ENCODE assay signal across 8 mouse cellular contexts in genomic region chr5:65491767-65492715, GRCm38 (mm10). TPM values are rescaled to one million over a fixed set of nuclear protein-coding genes. Genes with fewer than 3 reads are reported as not detected.
DNase-seq lines count a peak whose midpoint lies in the region; ATAC-seq and TF ChIP-seq lines count a peak whose summit lies in the region.

No protein-coding gene starts in this region.

- TF ChIP-seq CTCF in MEL (IDR thresholded peaks at IDR 0.05 in 2 of 3, conservative IDR thresholded peaks at IDR 0.05 in 1 of 3; ENCODE audit: control insufficient read depth in 1 of 3, insufficient read depth in 1 of 3, low read depth in 2 of 3, low read length in 3 of 3, poor library complexity in 1 of 3, severe bottlenecking in 1 of 3) = peak in 2 of 3 experiments; percentile 28 to 30; a peak in 4 of 6 replicates

- peaks cover 3% of the 10 kb centered on the region; the same call in 1 of the 2 replicates for H3K79me2 ChIP-seq in MEL (ENCODE audit: control insufficient read depth, insufficient read depth, low read length, poor library complexity)

- WGBS in hindbrain, embryonic 12.5 days = under 1% methylated on average over 54 of the region's 57 CpGs

- peaks cover 0 to 15% of the 10 kb centered on the region in 2 experiments; a peak in 2 of 4 replicates for H3K36me3 ChIP-seq in MEL (ENCODE audit: control insufficient read depth in 1 of 2, insufficient read depth in 2 of 2, low read length in 2 of 2)
- no peaks in the 10 kb centered on the region for H3K36me3 ChIP-seq in hindbrain, embryonic 12.5 days

- H3K4me2 ChIP-seq in hindbrain, embryonic 12.5 days (replicated peaks) = peak overlapping the region; percentile 78

- no peaks in the 10 kb centered on the region for H3K9me3 ChIP-seq in MEL (replicated peaks; ENCODE audit: insufficient read depth, low read length)
- H3K9me3 ChIP-seq in hindbrain, embryonic 12.5 days (replicated peaks) = no peaks in the 10 kb centered on the region

- H3K4me1 ChIP-seq in MEL (ENCODE audit: control insufficient read depth in 1 of 2, insufficient read depth in 2 of 2, low read length in 2 of 2) = peaks cover 10 to 12% of the 10 kb centered on the region in 2 experiments
- peaks cover 16% of the 10 kb centered on the region for H3K4me1 ChIP-seq in hindbrain, embryonic 12.5 days

- H3K27me3 ChIP-seq in MEL (ENCODE audit: control insufficient read depth in 1 of 2, insufficient read depth in 2 of 2, low read length in 2 of 2) = no peaks in the 10 kb centered on the region
- H3K27me3 ChIP-seq in hindbrain, embryonic 12.5 days = no peaks in the 10 kb centered on the region

- peak overlapping the region; percentile 91 to 98 for H3K4me3 ChIP-seq in MEL (ENCODE audit: control insufficient read depth in 1 of 2, insufficient read depth in 1 of 2, low read depth in 2 of 2, low read length in 2 of 2)
- H3K4me3 ChIP-seq in hindbrain, embryonic 12.5 days = peak overlapping the region; percentile 94

- DNase-seq in MEL (ENCODE audit: low read depth, low spot score) = peak; percentile 78
- DNase-seq in cerebellum, adult 8-10 months = peak; percentile 67
- DNase-seq in frontal cortex, postnatal 10 days (ENCODE audit: low spot score in 2 of 2) = peak; percentile 50 to 68
- DNase-seq in layer of hippocampus, postnatal 25 days (ENCODE audit: extremely low spot score in 1 of 2, low spot score in 1 of 2) = peak; percentile 48 to 54
- DNase-seq in lung, postnatal 25 days (ENCODE audit: low spot score) = peak; percentile 75
- peak; percentile 37 for DNase-seq in retina, adult 2 months (ENCODE audit: low read depth, low spot score)
- DNase-seq in thymus, postnatal 25 days = peak; percentile 77

- no peak for TF ChIP-seq POLR2A in MEL (IDR thresholded peaks at IDR 0.05; ENCODE audit: control insufficient read depth in 1 of 2, insufficient read depth in 1 of 2, low read depth in 1 of 2, low read length in 2 of 2, poor library complexity in 1 of 2)

- no peak for TF ChIP-seq RAD21 in MEL (IDR thresholded peaks at IDR 0.05; ENCODE audit: low read depth, low read length)

- peak; percentile 86 for ATAC-seq in hindbrain, embryonic 12.5 days (ENCODE audit: low FRiP score)

- peak overlapping the region; percentile 87 for H3K9ac ChIP-seq in MEL (ENCODE audit: control insufficient read depth, low read depth, low read length, poor library complexity, severe bottlenecking)
- H3K9ac ChIP-seq in hindbrain, embryonic 12.5 days = peak overlapping the region; percentile 95

- peak overlapping the region; percentile 67 for H3K27ac ChIP-seq in MEL (ENCODE audit: control insufficient read depth, low read depth, low read length)
- H3K27ac ChIP-seq in hindbrain, embryonic 12.5 days = peak overlapping the region; percentile 96

- no peak for TF ChIP-seq EP300 in MEL (IDR thresholded peaks at IDR 0.05; ENCODE audit: low read depth in 1 of 2, low read length in 2 of 2)

TF ChIP-seq in MEL, 35 proteins besides CTCF, POLR2A, EP300 and RAD21:
- no peak for TF ChIP-seq TBP (IDR thresholded peaks at IDR 0.05; ENCODE audit: low read depth, low read length)
- no peak for TF ChIP-seq MYC (IDR thresholded peaks at IDR 0.05; ENCODE audit: low read depth, low read length)
- TF ChIP-seq MXI1 (IDR thresholded peaks at IDR 0.05; ENCODE audit: low read depth, low read length) = no peak
- TF ChIP-seq NRF1 (IDR thresholded peaks at IDR 0.05; ENCODE audit: insufficient read depth, low read depth, low read length, poor library complexity, severe bottlenecking) = peak; percentile 52; the same call in 1 of the 2 replicates
- TF ChIP-seq GATA1 (IDR thresholded peaks at IDR 0.05; ENCODE audit: low read depth, low read length) = no peak
- TF ChIP-seq ETS1 (IDR thresholded peaks at IDR 0.05; ENCODE audit: low read depth, low read length) = 0 out of 2 replicates have a peak, but pooled peaks have one; percentile 21
- peak; percentile 4; the same call in 1 of the 2 replicates for TF ChIP-seq SIN3A (IDR thresholded peaks at IDR 0.05; ENCODE audit: low read length)

RNA-seq across cellular contexts. Expression of gene Gm43552, which starts 0.6 kb away (rescaled TPM):
- total RNA-seq in MEL (2012; rRNA removed) = not detected in 2 replicates
- 1 to 10 TPM in 1 of 2 experiments, not detected in 1; 1.7 TPM for polyA plus RNA-seq in MEL (2012; ENCODE audit: insufficient read depth in 1 of 2, insufficient read length in 2 of 2, low read depth in 1 of 2, low replicate concordance in 2 of 2, missing spikeins in 1 of 2)
- polyA plus RNA-seq in hindbrain, embryonic 12.5 days (2016; fragmentation: Nextera tagmentation; extraction: Ambion mirVana) = not detected in 2 replicates
- total RNA-seq in layer of hippocampus, postnatal 25 days (2021) = 1 to 10 TPM in 1 of 2 experiments, not detected in 1; 1.8 TPM

RNA-seq across cellular contexts. Expression of gene Smim14, which starts 44.9 kb away (rescaled TPM):
- 17.9 and 18.8 TPM in 2 replicates for total RNA-seq in MEL (2012; rRNA removed)
- polyA plus RNA-seq in MEL (2012; ENCODE audit: insufficient read depth in 1 of 2, insufficient read length in 2 of 2, low read depth in 1 of 2, low replicate concordance in 2 of 2, missing spikeins in 1 of 2) = 10 to 100 TPM in 1 of 2 experiments, not detected in 1; 29.8 TPM
- 154 and 157 TPM in 2 replicates for polyA plus RNA-seq in hindbrain, embryonic 12.5 days (2016; fragmentation: Nextera tagmentation; extraction: Ambion mirVana)
- 100 to 1,000 TPM; 158 to 162 TPM for total RNA-seq in layer of hippocampus, postnatal 25 days (2021)

RNA-seq across cellular contexts. Expression of gene Ube2k, which starts 45.0 kb away (rescaled TPM):
- total RNA-seq in MEL (2012; rRNA removed) = 52.9 and 65.5 TPM in 2 replicates
- polyA plus RNA-seq in MEL (2012; ENCODE audit: insufficient read depth in 1 of 2, insufficient read length in 2 of 2, low read depth in 1 of 2, low replicate concordance in 2 of 2, missing spikeins in 1 of 2) = 100 to 1,000 TPM in 1 of 2 experiments, not detected in 1; 231 TPM
- 192 and 193 TPM in 2 replicates for polyA plus RNA-seq in hindbrain, embryonic 12.5 days (2016; fragmentation: Nextera tagmentation; extraction: Ambion mirVana)
- 100 to 1,000 TPM; 130 to 134 TPM for total RNA-seq in layer of hippocampus, postnatal 25 days (2021)

RNA-seq across cellular contexts. Expression of gene Ugdh, which starts 56.3 kb away (rescaled TPM):
- 9.5 and 10.2 TPM in 2 replicates for total RNA-seq in MEL (2012; rRNA removed)
- 10 to 100 TPM in 1 of 2 experiments, not detected in 1; 31.3 TPM for polyA plus RNA-seq in MEL (2012; ENCODE audit: insufficient read depth in 1 of 2, insufficient read length in 2 of 2, low read depth in 1 of 2, low replicate concordance in 2 of 2, missing spikeins in 1 of 2)
- 93.6 and 97.0 TPM in 2 replicates for polyA plus RNA-seq in hindbrain, embryonic 12.5 days (2016; fragmentation: Nextera tagmentation; extraction: Ambion mirVana)
- total RNA-seq in layer of hippocampus, postnatal 25 days (2021) = 10 to 100 TPM; 27.8 to 29.1 TPM

Comparison
In these comparisons a context has a peak if more than half of its experiments do, and no peak if none do; other contexts are left out.
1. Peak in every context shown above with its lines: DNase-seq, ATAC-seq, H3K4me3 ChIP-seq and H3K27ac ChIP-seq.